Mouse (Mus musculus): Measurements from ENCODE around the gene Sipa1. TPM values are rescaled to one million over a fixed set of nuclear protein-coding genes. Genes with fewer than 3 reads are reported as not detected.

The Sipa1 gene
- polyA plus RNA-seq, 1 experiment from 2014 or later = 18.4 TPM

DNA sequence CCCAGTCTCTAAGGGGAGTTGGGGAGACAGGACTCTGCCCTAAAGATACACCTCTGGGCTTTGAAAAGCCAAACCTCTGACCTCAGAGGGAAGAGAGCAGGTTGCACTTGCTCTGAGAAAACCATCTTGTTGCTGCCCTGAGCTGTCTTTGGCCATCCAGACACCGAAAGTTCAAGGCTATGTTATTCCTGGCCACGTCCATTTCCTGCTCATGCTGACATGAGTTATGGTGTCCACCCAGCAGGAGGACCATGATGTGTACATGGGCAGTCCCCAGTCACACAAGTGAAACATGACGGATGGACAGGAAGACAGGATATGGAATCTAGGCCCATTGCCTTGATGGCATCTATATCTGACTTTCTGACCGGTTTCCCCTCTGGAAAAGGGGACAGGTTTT is 16.9 kb upstream of the Sipa1 start:
- Histone ChIP-seq H3K9me3 (ENCODE audit: control insufficient read depth, low read length) (no peaks in the 10 kb centered on the region), H3K4me1 (replicated peaks; ENCODE audit: control insufficient read depth, insufficient read depth, low read length) (no peaks in the 10 kb centered on the region), H3K36me3 (ENCODE audit: control insufficient read depth, insufficient read depth, low read length) (peaks cover 25% of the 10 kb centered on the region), H3K27me3 (ENCODE audit: control insufficient read depth, insufficient read depth, low read length) (no peaks in the 10 kb centered on the region), H3K4me3 (ENCODE audit: low read depth, low read length) (no peak overlapping the region), H3K4me2 (ENCODE audit: low read depth, low read length, severe bottlenecking) (no peak overlapping the region), H3K27ac (ENCODE audit: low read depth, low read length) (no peak overlapping the region), H3K9ac (ENCODE audit: low read length) (no peak overlapping the region)
- ATAC-seq (replicated peaks; ENCODE audit: low FRiP score) = no peak
- no peak for DNase-seq (ENCODE audit: low spot score)
- 93% methylated on average over 4 of the region's 4 CpGs for WGBS

DNA sequence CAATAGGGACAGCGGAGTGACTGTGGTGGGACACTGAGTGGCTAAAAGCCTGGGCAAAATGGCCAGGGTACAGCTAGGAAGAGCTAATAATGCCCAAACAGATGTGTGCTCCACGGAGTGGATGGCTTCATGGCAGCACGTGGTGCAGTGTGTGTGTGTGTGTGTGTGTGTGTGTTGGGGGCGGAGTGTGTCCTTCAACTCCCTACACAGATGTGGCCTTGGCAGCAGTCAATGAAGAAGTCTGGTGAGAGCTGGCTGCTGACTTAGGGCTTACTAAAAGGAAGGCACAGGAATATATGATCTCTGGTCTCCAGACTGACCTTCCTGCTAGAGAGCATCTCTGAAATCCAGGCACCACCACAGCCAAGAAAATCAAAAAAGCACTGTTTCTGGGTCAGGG is 4.9 kb upstream of the Sipa1 start:
- no peaks in the 10 kb centered on the region for H3K9me3 ChIP-seq (ENCODE audit: control insufficient read depth, low read length)
- H3K4me2 ChIP-seq (ENCODE audit: low read depth, low read length, severe bottlenecking) = no peak overlapping the region
- no peak overlapping the region for H3K4me3 ChIP-seq (ENCODE audit: low read depth, low read length)
- ATAC-seq (replicated peaks; ENCODE audit: low FRiP score) (no peak), DNase-seq (ENCODE audit: low spot score) (no peak)
- H3K4me1 ChIP-seq (replicated peaks; ENCODE audit: control insufficient read depth, insufficient read depth, low read length) = no peaks in the 10 kb centered on the region
- 88% methylated on average over 4 of the region's 4 CpGs for WGBS
- H3K36me3 ChIP-seq (ENCODE audit: control insufficient read depth, insufficient read depth, low read length) = peaks cover 9% of the 10 kb centered on the region; the same call in 1 of the 2 replicates
- no peaks in the 10 kb centered on the region for H3K27me3 ChIP-seq (ENCODE audit: control insufficient read depth, insufficient read depth, low read length)
- H3K9ac ChIP-seq (ENCODE audit: low read length) = no peak overlapping the region
- H3K27ac ChIP-seq (ENCODE audit: low read depth, low read length) = no peak overlapping the region

DNA sequence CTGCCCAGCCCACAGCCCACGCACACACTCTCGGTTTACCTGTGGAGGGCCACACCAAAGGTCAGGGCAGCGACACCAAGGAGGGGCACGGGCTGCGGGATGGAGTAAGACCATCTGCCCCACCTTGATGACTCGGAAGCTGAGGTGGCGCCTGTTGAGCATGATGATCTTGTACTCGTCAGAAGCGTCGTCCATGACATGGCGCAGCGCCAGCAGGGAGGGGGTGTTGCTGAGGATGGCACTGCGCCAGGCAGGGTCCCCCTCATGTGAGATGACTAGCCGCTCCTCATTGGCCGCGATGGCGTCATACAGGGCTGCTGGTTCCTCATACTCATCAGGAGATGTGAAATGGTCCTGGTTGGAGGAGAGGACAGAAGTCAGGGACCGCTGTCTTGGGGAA is 2.9 kb upstream of the Sipa1 start:
- Histone ChIP-seq H3K9me3 (ENCODE audit: control insufficient read depth, low read length) (no peaks in the 10 kb centered on the region), H3K4me3 (ENCODE audit: low read depth, low read length) (no peak overlapping the region), H3K36me3 (ENCODE audit: control insufficient read depth, insufficient read depth, low read length) (peaks cover 7% of the 10 kb centered on the region; the same call in 1 of the 2 replicates)

DNA sequence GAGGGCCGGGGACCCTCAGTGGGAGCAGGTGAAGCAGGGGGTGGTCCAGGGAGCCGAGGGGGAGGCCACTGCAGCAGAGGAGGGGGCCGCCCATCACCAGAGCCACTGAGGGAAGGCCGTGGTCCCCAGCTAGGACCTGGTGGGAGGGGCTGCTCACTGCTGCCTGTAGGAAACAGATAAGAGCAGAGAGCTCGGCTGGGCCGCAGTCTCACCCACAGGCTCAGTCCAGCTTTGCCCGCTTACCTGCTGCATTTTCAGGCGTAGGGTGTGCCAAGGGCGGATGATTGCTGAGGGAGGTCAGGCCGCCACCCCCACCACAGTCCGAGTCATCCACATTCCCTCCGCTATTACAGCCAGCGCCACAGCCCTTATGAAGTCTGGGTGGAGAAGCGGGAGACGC is 2.0 kb upstream of the Sipa1 start:
- 91% methylated on average over 15 of the region's 15 CpGs for WGBS
- Histone ChIP-seq H3K9ac (ENCODE audit: low read length) (no peak overlapping the region), H3K27ac (ENCODE audit: low read depth, low read length) (no peak overlapping the region), H3K4me1 (replicated peaks; ENCODE audit: control insufficient read depth, insufficient read depth, low read length) (peaks cover 9% of the 10 kb centered on the region; the same call in 1 of the 2 replicates), H3K4me2 (ENCODE audit: low read depth, low read length, severe bottlenecking) (no peak overlapping the region), H3K4me3 (ENCODE audit: low read depth, low read length) (no peak overlapping the region), H3K9me3 (ENCODE audit: control insufficient read depth, low read length) (no peaks in the 10 kb centered on the region), H3K36me3 (ENCODE audit: control insufficient read depth, insufficient read depth, low read length) (peaks cover 4% of the 10 kb centered on the region; the same call in 1 of the 2 replicates), H3K27me3 (ENCODE audit: control insufficient read depth, insufficient read depth, low read length) (no peaks in the 10 kb centered on the region)
- ATAC-seq (replicated peaks; ENCODE audit: low FRiP score) (no peak), DNase-seq (ENCODE audit: low spot score) (no peak)

More for the DNA sequence above, 2.9 kb upstream of the Sipa1 start:
- Histone ChIP-seq H3K9ac (ENCODE audit: low read length) (no peak overlapping the region), H3K4me1 (replicated peaks; ENCODE audit: control insufficient read depth, insufficient read depth, low read length) (peaks cover 9% of the 10 kb centered on the region; the same call in 1 of the 2 replicates), H3K4me2 (ENCODE audit: low read depth, low read length, severe bottlenecking) (no peak overlapping the region), H3K27ac (ENCODE audit: low read depth, low read length) (no peak overlapping the region), H3K27me3 (ENCODE audit: control insufficient read depth, insufficient read depth, low read length) (no peaks in the 10 kb centered on the region)
- ATAC-seq (replicated peaks; ENCODE audit: low FRiP score) (no peak), DNase-seq (ENCODE audit: low spot score) (no peak)
- WGBS = 97% methylated on average over 18 of the region's 18 CpGs

DNA sequence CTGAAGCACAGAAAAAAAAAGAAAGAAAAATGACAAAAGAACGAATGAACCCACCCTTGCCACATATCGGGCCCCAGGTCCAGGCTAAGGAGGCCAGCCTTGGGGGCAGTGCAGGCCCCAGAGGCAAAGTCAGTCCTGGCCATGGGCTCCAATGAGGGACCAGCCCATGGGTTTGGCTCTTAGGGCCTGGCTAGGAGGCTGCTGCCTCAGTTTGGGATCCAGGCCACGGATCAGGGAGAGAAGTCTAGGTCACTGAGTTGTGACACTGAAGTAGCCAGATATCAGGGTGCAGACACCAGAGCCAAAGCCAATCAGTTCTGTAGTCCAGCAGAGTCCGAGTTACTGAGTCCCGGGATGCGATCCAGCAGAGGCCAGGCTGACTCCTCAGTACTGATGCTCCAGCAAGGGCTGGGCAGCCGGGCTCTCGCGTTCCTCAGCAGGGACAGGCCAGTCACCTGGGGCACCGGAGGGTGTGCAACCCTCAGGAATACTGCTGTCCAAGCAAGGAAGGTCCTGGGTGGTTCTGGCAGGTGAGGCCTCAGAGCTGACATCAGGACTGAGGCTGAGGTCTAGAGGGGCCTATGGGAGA is 1.3 kb upstream of the Sipa1 start:
- Histone ChIP-seq H3K27me3 (ENCODE audit: control insufficient read depth, insufficient read depth, low read length) (no peaks in the 10 kb centered on the region), H3K4me3 (ENCODE audit: low read depth, low read length) (no peak overlapping the region), H3K9me3 (ENCODE audit: control insufficient read depth, low read length) (no peaks in the 10 kb centered on the region), H3K4me1 (replicated peaks; ENCODE audit: control insufficient read depth, insufficient read depth, low read length) (peaks cover 9% of the 10 kb centered on the region; the same call in 1 of the 2 replicates), H3K27ac (ENCODE audit: low read depth, low read length) (no peak overlapping the region), H3K4me2 (ENCODE audit: low read depth, low read length, severe bottlenecking) (no peak overlapping the region), H3K36me3 (ENCODE audit: control insufficient read depth, insufficient read depth, low read length) (peaks cover 4% of the 10 kb centered on the region; the same call in 1 of the 2 replicates), H3K9ac (ENCODE audit: low read length) (no peak overlapping the region)
- DNase-seq (ENCODE audit: low spot score) (no peak), ATAC-seq (replicated peaks; ENCODE audit: low FRiP score) (no peak)
- 92% methylated on average over 10 of the region's 10 CpGs for WGBS

DNA sequence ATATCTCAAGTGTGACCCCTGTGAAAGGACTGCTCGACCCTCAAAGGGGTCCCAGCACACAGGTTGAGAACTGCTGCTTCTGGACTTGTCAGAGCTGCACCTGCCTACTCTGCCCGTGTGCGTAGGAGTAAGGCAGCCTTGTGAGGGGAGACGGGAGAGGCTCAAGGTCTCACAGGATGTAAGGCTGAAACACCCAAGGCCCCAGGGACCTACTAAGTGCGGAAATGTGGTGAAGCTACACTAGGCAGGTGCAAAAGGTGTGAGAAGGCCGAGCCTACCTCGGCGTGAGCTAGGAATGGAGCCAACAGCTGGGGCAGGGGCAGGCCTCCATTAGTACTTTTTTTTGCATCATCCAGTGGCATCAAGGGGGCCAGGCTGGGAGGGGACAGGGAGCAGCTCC is 1.2 kb downstream of the Sipa1 start:
- H3K9me3 ChIP-seq (ENCODE audit: control insufficient read depth, low read length) = no peaks in the 10 kb centered on the region
- peak overlapping the region; percentile 37; the same call in 1 of the 2 replicates for H3K9ac ChIP-seq (ENCODE audit: low read length)
- no peaks in the 10 kb centered on the region for H3K27me3 ChIP-seq (ENCODE audit: control insufficient read depth, insufficient read depth, low read length)
- peaks cover 4% of the 10 kb centered on the region; the same call in 1 of the 2 replicates for H3K36me3 ChIP-seq (ENCODE audit: control insufficient read depth, insufficient read depth, low read length)
- no peak overlapping the region for H3K27ac ChIP-seq (ENCODE audit: low read depth, low read length)
- WGBS = 82% methylated on average over 8 of the region's 8 CpGs
- ATAC-seq (replicated peaks; ENCODE audit: low FRiP score) (no peak), DNase-seq (ENCODE audit: low spot score) (no peak)
- H3K4me1 ChIP-seq (replicated peaks; ENCODE audit: control insufficient read depth, insufficient read depth, low read length) = peaks cover 9% of the 10 kb centered on the region; the same call in 1 of the 2 replicates
- H3K4me2 ChIP-seq (ENCODE audit: low read depth, low read length, severe bottlenecking) = peak overlapping the region; percentile 67; the same call in 1 of the 2 replicates
- no peak overlapping the region; the same call in 1 of the 2 replicates for H3K4me3 ChIP-seq (ENCODE audit: low read depth, low read length)

DNA sequence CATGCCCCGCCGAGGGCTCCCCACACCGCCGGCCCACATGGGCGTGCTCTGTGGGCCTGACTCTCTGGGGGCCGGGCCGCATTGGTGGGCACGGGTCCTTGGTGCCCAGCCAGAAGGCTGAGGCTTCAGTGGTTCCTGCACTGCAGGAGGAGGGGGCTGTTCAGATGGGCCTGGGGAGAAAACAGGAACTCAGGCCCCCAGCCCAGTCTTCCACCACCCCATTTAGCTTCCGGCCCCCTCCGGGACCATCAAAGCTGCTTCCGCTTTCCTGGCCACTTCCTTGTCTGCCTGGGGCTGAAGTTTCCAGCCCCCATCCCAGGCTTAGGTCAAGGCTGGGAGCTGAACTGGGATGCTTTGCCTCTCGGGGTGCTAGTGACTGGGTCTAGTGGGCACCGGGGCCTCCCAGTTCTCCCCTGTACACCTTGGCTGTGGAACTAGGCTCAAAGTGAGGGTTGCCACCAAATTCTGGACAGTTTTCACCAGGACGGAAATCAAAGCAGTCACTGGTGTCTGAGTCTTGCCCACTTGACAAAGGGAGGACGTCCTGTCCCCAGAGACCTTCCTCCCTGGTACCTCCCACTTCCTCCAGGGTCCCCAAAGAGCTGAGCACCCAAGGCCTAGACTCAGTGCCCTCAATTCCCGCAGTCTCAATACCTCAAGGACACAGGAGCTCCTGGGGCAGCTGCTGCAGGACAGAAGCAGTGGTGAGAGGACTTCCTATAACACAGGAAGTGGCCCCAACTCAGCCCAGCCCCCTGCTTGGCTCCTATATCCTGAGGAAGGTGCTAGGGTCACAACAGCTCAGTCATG is 2.4 kb downstream of the Sipa1 start:
- H3K9me3 ChIP-seq (ENCODE audit: control insufficient read depth, low read length) = no peaks in the 10 kb centered on the region
- H3K4me1 ChIP-seq (replicated peaks; ENCODE audit: control insufficient read depth, insufficient read depth, low read length) = peaks cover 9% of the 10 kb centered on the region; the same call in 1 of the 2 replicates
- ATAC-seq (replicated peaks; ENCODE audit: low FRiP score) (no peak), DNase-seq (ENCODE audit: low spot score) (no peak)
- 86% methylated on average over 16 of the region's 16 CpGs for WGBS
- peaks cover under 1% of the 10 kb centered on the region; the same call in 1 of the 2 replicates for H3K36me3 ChIP-seq (ENCODE audit: control insufficient read depth, insufficient read depth, low read length)
- H3K4me2 ChIP-seq (ENCODE audit: low read depth, low read length, severe bottlenecking) = no peak overlapping the region
- no peak overlapping the region for H3K27ac ChIP-seq (ENCODE audit: low read depth, low read length)
- no peak overlapping the region for H3K9ac ChIP-seq (ENCODE audit: low read length)
- no peaks in the 10 kb centered on the region for H3K27me3 ChIP-seq (ENCODE audit: control insufficient read depth, insufficient read depth, low read length)
- no peak overlapping the region for H3K4me3 ChIP-seq (ENCODE audit: low read depth, low read length)

DNA sequence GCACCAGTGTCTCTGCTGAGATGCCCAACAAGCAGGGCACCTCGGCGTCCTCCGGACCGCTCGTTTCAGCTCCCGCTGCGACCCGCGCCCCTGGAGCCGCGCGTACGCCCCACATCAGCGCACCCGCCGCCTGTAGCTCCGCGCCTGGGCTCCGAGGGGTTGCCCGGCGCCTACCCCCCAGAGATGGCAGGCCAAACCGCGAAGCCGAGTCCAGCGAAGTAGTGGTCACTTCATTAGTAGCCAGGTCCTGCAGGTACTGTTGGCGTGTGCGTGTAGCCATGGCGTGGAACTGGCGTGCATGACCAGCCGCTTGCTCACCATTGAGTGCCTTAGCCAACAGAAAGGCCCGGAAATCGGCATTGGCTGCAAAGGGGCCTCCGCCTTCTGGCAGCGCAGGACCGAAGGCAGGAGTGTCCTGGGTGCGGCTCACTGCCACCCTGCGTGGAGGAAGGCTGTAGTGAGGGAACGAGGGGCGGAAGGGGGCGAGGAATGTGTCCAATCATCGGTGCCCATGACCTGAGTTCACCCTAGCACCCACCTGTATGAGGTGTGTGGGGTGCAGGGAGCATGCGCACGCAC is 8.7 kb downstream of the Sipa1 start:
- peak overlapping the region; percentile 43 for H3K4me3 ChIP-seq (ENCODE audit: low read depth, low read length)
- H3K27me3 ChIP-seq (ENCODE audit: control insufficient read depth, insufficient read depth, low read length) = peaks cover 23% of the 10 kb centered on the region
- H3K9me3 ChIP-seq (ENCODE audit: control insufficient read depth, low read length) = no peaks in the 10 kb centered on the region
- peaks cover 13% of the 10 kb centered on the region for H3K4me1 ChIP-seq (replicated peaks; ENCODE audit: control insufficient read depth, insufficient read depth, low read length)
- H3K27ac ChIP-seq (ENCODE audit: low read depth, low read length) = no peak overlapping the region
- ATAC-seq (replicated peaks; ENCODE audit: low FRiP score) (peak; percentile 29), DNase-seq (ENCODE audit: low spot score) (no peak)
- peak overlapping the region; percentile 84 for H3K4me2 ChIP-seq (ENCODE audit: low read depth, low read length, severe bottlenecking)
- 9% methylated on average over 43 of the region's 43 CpGs for WGBS
- peak overlapping the region; percentile 37 for H3K9ac ChIP-seq (ENCODE audit: low read length)
- H3K36me3 ChIP-seq (ENCODE audit: control insufficient read depth, insufficient read depth, low read length) = no peaks in the 10 kb centered on the region

Measured in forebrain, embryonic 11.5 days (tissue).